Mouse (Mus musculus) lung, adult 2 months (tissue): ENCODE results near the gene Pigb.

ENCODE experiments used
- CTCF ChIP-seq: fragments of 200-500 bp; IDR thresholded peaks from 2 replicates; pipeline ENCODE4 v1.5.1; 2011; ENCODE audit warnings: mild to moderate bottlenecking, low read length, control low read depth; ENCODE audit not compliant: insufficient read depth
- POLR2A ChIP-seq: fragments of 200-500 bp; IDR thresholded peaks from 2 replicates; pipeline ENCODE4 v1.6.1; 2011; ENCODE audit warnings: low read depth, mild to moderate bottlenecking, control low read depth, low read length, borderline replicate concordance; ENCODE audit errors: extremely low read depth

DNA sequence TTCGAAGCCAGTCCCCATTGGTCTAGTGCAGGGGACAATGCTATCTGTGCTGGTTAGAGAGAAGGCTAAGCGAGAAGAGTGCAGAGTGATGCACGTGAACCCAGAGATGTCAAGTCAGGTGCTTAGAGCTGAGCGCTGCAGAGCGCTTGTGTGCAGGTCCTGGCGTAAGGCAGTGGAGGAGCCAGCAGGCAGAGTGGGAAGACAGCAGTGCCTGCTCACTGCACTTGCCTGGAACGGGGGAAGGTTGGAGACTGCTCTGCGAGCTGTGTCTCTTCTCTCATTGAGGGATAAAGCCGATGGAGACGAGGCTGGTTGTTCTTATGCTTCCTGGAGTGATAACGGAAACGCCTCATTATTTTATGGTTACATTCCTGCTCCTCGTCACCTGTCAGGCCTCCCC lies 25.5 kb downstream of the Pigb start:
- TF ChIP-seq CTCF, result no peak
- no peak for TF ChIP-seq POLR2A
